Mouse (Mus musculus) embryo, embryonic 10 days (tissue): ENCODE data around the gene Prdm10.
A peak's percentile ranks its signal among the peaks of the same experiment; 100 is the strongest.

Experiments
- DNase-seq: peaks from one replicate; pipeline ENCODE4 v3.0.0-alpha.2; 2015; ENCODE audit warnings: low spot score

The Prdm10 gene

DNA sequence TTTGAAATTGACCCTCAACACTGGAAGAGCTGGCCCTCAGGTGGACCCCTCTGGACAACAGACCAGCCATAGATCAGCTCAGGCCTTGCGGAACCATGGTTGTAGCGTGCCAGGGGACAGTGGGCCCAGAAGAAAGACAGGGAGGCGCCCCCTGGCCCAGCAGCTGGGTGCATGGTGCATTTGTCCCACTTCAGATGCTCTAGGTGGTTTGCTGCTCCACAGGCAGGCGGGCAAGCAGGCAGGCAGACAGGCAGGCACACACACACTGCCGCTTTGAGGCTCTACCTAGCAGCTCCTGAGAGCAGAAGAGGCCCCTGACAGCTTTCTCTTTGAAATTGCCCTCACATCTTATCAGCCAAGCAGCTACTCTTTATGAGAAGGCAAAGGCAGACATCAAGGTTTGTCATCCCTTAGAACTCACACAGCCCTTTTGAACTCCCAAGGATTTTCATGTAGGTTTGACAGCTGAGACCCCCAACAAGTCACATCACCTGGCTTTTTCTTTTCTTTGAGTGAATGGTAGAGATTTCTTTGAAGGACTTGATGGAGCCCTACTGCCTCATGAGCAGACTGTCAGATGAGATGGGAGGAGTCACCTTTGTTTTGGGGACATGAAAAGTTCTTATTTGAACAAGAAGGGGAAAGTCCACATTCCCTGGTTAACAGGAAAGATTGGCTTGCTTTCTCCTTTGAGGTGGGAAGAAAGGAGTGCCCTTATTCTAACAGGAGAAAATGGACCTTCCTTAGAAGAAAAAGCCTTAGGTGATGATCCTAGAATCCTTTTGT, 21.4 kb downstream of the Prdm10 start:
- DNase-seq, result no peak

GRCm38 (mm10) chr9:31304358-31304757, 24.0 kb downstream of the Prdm10 start:
- DNase-seq, result no peak

DNA sequence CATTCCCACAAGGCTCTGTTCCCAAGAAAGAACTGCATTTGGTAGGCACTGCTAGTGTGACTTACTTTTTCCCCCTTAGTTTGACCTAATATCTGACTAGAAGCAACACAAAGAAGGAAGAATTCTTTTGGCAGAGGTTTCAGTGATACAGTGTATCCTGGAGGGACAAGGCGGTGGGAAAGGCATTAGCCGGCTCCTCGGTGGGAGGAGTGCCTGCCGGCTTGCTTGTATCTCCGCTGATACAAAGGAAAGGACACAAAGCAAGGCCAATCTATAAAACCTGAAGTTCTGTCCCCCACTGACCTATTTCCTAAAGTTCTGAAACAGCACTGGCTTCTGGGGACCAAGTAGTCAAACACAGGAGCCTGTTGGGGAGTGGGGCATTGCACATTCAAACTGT, 24.8 kb downstream of the Prdm10 start:
- no peak for DNase-seq

DNA sequence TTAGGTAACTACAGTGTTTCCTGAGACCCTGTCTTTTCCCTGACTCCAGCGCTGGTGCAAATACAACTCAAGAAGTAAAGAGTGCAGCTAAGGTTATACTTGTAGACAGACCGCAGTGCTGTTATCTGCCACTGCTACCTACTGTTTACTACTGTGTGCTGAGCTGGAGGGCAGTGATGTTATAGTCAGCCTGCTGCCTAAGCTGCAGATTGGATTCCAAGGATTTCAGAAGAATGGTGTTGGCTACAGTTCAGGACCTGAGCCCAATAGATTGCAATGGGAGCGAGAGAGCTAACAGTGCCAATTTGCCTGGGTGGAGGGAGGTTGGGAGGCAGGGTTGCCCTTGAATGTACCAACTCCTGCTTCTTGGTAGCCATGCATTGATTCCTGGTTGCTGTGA, 25.5 kb downstream of the Prdm10 start:
- no peak for DNase-seq

GRCm38 (mm10) chr9:31307232-31307631, 26.9 kb downstream of the Prdm10 start:
- no peak for DNase-seq

DNA sequence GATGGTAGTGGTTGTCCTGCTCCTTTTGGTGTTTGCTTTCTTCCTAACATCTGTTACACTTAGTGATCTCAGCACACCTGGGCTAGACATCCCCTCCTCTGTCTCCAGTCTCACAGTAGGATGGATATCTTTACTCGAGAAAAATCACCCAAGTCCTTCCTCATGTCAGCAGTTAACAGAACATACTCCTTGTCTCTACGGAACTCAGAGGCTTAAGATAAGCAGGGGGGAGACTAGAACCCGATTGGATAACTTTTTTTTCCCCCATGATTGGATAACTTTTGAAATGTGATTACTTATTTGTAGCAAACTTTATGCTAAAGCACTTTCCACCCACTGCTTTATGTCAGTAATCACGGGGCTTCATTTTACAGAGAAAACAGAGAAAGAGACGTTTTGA, 28.7 kb downstream of the Prdm10 start:
- no peak for DNase-seq

- DNase-seq, result no peak
Measured at GRCm38 (mm10) chr9:31310662-31311061, 30.3 kb downstream of the Prdm10 start.

DNA sequence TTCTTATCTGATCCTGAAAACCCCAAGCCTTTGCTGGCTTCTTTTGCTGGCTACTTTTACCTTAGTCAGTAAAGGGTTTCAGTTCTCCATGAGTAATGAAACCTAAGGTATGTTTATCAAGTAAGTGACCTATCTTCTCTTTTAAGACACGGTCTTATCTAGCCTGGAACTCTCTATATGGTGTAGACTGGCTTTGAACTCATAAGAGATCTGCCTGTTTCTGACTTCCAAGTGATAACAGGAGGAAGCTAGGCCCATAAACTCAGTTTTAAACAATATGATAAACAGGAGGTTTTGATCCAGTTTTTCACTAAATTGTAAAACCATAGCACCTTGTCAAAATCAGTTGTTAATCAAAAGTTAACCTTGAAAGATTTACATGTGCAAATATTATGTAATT, 33.5 kb downstream of the Prdm10 start:
- no peak for DNase-seq

GRCm38 (mm10) chr9:31315983-31316382, 35.6 kb downstream of the Prdm10 start:
- DNase-seq, result no peak

DNA sequence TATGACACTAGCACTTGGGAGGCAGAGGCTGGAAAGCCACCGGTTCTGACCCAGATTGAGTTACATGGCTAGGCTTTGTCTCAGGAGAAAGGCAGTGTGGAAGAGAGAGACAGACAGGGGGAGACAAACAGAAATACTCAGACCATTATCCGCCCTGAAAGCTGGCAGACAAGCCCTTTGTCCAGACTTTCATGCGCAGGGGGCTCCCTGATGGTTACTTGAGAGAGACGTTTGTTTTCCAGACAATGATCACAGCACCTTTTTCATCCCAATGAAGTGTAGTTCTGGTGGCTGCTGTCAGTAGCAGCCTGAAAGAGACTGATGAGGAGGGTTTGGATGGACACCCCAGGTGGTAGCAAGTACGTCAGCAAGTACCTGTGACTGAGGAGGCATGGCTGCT, 38.6 kb downstream of the Prdm10 start:
- no peak for DNase-seq

DNA sequence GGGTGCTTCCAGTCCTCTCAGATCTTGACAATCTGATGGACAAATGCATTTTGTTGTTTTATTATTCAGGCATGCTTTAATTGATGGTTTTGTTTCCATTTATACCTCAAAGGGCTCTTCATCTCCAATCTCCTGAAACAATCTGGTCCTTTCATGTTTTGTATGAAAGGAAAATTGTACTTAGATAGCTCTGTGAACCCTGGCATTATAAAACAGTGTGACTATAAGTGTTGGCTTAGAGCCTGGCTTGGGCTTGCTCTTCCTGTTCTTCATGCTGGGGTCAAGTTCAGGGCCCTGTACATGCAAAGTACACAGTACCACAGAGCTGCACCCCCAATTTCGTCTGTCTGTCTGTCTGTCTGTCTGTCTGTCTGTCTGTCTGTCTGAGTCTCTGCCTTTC, 40.4 kb downstream of the Prdm10 start:
- no peak for DNase-seq

DNA sequence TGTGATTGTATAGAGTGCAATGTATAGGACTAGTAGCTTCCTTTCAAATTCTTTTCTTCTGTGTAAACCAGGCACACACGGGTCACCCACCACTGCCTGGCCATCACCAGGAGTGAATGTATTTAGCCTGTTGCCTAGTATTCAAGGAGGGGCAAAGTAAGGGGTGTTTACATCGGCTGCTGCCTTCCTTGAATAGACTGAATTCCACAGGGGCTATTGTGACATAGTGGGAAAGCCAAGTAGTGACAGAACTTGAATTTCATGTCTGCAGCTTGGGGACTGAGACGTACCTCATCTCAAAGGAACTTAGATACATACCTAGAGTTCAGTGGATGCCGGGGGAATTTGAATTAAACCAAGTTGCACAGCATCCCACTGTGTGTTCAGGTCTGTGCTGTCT, 41.2 kb downstream of the Prdm10 start:
- DNase-seq, result peak; percentile 15

DNA sequence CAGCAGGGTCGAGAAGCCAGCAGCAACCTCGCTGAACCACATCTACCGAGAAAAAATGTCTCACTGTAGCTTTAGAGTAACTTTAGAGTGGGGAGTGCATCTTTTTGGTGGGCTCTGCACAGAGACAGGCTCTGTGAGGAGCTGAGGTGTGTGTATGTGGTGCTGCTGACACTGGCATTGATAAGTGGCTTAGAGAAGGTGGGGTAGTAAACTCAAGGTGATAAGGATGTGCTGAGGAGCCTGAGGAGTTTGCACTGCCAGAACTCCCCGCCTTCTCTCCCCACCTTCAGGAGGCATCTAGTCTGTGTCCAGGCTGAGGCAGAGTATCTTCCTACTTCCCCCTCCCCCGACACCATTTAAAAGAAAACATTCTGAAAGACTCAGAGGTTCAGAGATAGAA, 41.8 kb downstream of the Prdm10 start:
- DNase-seq, result no peak

DNA sequence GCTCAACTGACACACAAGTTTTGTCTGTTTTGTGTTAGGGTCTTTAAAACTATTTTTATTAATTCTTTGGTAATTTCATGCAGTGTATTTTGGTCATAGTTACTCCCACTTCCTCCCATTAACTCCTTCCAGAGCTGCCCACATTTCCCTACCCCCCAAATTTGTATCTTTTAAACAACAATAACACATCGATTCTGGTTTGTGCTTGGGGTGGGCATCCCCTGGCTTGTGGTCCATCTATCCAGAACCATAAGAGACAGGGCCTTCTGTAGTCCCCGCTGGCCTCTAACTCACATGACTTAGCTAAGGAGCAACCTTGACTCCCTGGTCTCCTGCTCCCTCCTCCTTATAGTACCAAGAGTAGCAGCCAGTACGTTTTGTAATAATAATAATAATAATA, 50.5 kb downstream of the Prdm10 start:
- DNase-seq, result no peak

DNA sequence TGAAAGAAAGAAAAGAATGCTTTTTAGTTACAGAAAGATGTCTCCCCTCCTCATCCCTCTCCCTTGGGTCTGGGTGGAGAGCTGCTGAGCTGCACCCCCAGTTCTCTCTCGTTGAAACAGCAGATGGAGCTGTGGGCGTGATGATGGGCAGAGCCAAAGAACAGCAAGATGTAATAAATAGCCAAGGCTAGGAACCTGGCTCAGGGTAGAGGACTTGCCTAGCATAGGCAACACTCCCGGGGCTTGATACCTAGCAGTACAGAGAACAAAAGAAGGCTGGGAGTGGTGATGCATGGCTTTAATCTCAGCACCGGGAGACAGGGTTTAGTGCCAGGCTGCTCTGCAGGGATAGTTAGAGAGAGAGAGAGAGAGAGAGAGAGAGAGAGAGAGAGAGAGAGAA, 50.9 kb downstream of the Prdm10 start:
- DNase-seq, result no peak

DNA sequence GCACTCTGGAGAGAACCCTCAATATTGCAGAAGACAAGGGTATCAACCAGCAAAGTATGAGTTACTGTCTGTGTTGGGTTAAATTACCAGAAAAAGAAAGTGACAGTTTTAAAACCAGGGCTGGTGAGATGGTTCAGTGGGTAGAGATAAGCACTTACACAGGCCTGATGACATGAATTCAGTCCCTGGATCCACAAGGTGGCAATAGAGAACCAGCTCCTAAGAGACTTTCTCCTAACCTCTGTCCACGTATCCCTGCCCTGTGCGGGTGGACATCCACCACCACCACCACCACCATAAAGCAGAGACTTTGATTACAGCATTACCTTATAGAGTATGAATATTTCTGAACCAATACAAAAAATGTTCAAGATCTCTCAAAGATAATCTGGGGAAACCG, 51.6 kb downstream of the Prdm10 start:
- DNase-seq, result peak; percentile 60

GRCm38 (mm10) chr9:31332826-31333225, 52.5 kb downstream of the Prdm10 start:
- no peak for DNase-seq

DNA sequence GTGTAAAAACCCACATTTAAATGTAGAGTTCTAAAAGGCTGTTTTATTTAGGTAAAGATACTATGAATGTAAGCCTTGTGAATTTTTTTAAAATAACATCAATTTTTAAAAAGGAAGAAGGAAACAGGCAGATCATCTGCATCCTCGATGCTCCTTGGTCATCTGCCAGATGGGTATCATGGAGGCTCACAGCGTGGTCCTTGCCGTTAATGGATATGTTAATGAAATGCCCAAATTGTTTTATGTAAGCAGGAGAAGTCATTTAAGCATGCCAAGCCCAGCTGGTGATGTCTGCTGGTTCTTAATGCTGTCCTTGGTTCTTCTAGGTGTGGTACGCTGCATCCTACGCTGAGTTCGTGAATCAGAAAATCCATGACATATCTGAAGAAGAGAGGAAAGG, 54.7 kb downstream of the Prdm10 start:
- no peak for DNase-seq

DNA sequence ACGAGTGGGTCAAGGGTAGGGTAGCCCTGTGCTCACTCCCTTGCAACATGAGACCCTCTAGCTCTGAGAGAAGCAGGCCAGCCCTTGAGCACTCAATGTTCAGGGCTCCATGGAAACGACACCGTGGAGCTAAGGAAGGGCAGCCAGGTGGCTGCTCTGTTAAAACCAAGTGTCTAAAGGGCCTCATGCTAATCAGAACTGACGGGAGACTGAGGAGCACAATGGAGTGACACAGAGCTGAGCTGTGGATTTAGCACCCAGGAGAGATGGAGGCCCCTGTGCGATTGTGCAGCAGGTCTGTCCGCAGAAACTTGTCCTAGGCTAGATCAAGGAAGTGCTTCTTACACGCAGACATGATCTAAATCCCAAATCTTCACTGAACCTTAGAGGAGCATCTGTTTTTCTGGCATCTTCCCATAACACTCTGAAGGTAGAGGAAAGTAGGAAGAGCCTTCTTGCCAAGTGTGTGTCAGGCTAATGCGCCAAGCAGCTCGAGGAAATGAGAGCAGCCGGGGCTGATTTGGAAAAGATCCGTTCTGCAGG, 64.0 kb downstream of the Prdm10 start:
- DNase-seq, result peak; percentile 22

GRCm38 (mm10) chr9:31346575-31347080, 66.3 kb downstream of the Prdm10 start:
- peak; percentile 16 for DNase-seq

- no peak for DNase-seq
Measured at GRCm38 (mm10) chr9:31348458-31348857, 68.1 kb downstream of the Prdm10 start.

GRCm38 (mm10) chr9:31348915-31349314, 68.6 kb downstream of the Prdm10 start:
- DNase-seq, result peak; percentile 85

DNA sequence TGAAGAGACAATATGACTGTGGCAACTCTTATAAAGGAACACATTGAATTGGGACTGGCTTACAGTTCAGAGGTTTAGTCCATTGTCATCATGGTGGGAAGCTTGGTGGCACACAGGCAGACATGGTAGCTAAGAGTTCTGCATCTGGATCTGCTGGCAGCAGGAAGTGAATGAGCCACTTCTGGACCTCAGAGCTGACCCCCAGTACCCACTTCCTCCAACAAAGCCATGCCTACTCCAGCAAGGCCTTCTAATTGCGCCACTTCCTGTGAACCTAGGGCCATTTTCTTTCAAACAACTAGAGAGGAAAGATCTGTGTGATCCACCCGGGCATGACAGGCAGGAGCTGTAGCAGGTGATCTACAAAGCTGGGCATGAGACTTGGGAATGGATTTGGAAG, 72.4 kb downstream of the Prdm10 start:
- DNase-seq, result no peak

DNA sequence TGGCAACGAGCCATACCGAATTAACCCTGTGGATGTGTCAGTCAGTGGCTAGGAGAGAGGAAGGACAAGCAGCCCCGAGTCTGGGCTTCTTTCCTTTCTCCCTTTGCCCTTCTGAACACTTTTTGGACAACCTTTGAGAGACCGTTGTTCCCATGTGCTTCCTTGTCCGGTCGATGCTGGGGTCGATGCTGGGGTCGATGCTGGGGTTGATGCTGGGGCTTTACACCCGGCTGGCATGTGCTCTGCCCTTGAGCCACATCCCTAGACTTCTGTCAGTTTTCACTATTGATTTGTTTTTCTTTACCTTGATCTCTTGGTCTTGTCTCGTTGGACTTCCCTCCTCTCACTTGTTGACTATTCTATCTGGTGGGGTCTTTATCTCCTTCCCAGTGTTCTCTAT, 73.2 kb downstream of the Prdm10 start:
- no peak for DNase-seq
